Mouse (Mus musculus) midbrain, embryonic 13.5 days (tissue): ENCODE results near the gene Pigc. TPM values are rescaled to one million over a fixed set of nuclear protein-coding genes. Genes with fewer than 3 reads are reported as not detected.
A peak's percentile ranks its signal among the peaks of the same experiment; 100 is the strongest.

Experiments used
- ATAC-seq: fragments of 200-750 bp; cut with Nextera tagmentation; 2 replicates; pipeline ENCODE4 v1.8.0; 2017; ENCODE audit warnings: mild to moderate bottlenecking, moderate TSS enrichment, moderate library complexity
- H3K27ac ChIP-seq: fragments of 300-500 bp; sonication (generic); 2 replicates; pipeline ENCODE4 v1.5.1; 2015; ENCODE audit warnings: inconsistent platforms, mild to moderate bottlenecking, moderate library complexity
- H3K27me3 ChIP-seq: fragments of 300-500 bp; sonication (generic); 2 replicates; pipeline ENCODE4 v1.6.1; 2015; ENCODE audit warnings: mild to moderate bottlenecking, inconsistent platforms
- H3K36me3 ChIP-seq: fragments of 300-500 bp; sonication (generic); 2 replicates; pipeline ENCODE4 v1.6.1; 2015; ENCODE audit warnings: mild to moderate bottlenecking, inconsistent platforms
- H3K4me1 ChIP-seq: fragments of 300-500 bp; sonication (generic); replicated peaks from 2 replicates; pipeline ENCODE4 v1.6.1; 2015; ENCODE audit warnings: inconsistent platforms
- H3K4me2 ChIP-seq: fragments of 300-500 bp; sonication (generic); replicated peaks from 2 replicates; pipeline ENCODE4 v1.6.1; 2015; ENCODE audit warnings: moderate library complexity, mild to moderate bottlenecking, inconsistent platforms
- H3K4me3 ChIP-seq: fragments of 300-500 bp; sonication (generic); replicated peaks from 2 replicates; pipeline ENCODE4 v1.5.1; 2015; ENCODE audit warnings: mild to moderate bottlenecking, inconsistent platforms
- H3K9ac ChIP-seq: fragments of 300-500 bp; sonication (generic); replicated peaks from 2 replicates; pipeline ENCODE4 v1.6.1; 2015; ENCODE audit warnings: mild to moderate bottlenecking, inconsistent platforms
- H3K9me3 ChIP-seq: fragments of 300-500 bp; sonication (generic); 2 replicates; pipeline ENCODE4 v1.6.1; 2016; ENCODE audit warnings: mild to moderate bottlenecking, inconsistent platforms
- WGBS: fragments of 180-500 bp; shearing (Covaris S2); methylation state at CpG from one replicate; pipeline ENCODE4 v1.1.7; 2015; 5-methylcytosine and 5-hydroxymethylcytosine counted together
- polyA plus RNA-seq: library from polyadenylated mRNA; unstranded; fragments of >200 nt; fragmentation: Nextera tagmentation; extraction: Ambion mirVana; gene quantifications from 2 replicates; pipeline ENCODE4 v1.2.1, GENCODE M21; 2015

Gene Pigc
- polyA plus RNA-seq, 1 experiment from 2014 or later: 39.1 TPM

GRCm38 (mm10) chr1:162015247-162015862 is 46.4 kb downstream of the Pigc start:
- WGBS: 75% methylated on average over 8 of the region's 8 CpGs
- Histone ChIP-seq H3K4me3 (no peak overlapping the region), H3K9me3 (no peaks in the 10 kb centered on the region), H3K27me3 (no peaks in the 10 kb centered on the region), H3K4me2 (no peak overlapping the region), H3K9ac (no peak overlapping the region), H3K4me1 (peaks cover 4% of the 10 kb centered on the region; the same call in 1 of the 2 replicates), H3K36me3 (0 out of 2 replicates have a peak, but pooled peaks cover 8% of the 10 kb centered on the region), H3K27ac (no peak overlapping the region)
- ATAC-seq: no peak

GRCm38 (mm10) chr1:162016982-162017381 is 48.0 kb downstream of the Pigc start:
- 65% methylated on average over 7 of the region's 7 CpGs for WGBS
- H3K9me3 ChIP-seq: no peaks in the 10 kb centered on the region
- H3K9ac ChIP-seq: no peak overlapping the region
- no peak for ATAC-seq
- H3K36me3 ChIP-seq: no peaks in the 10 kb centered on the region
- no peaks in the 10 kb centered on the region for H3K27me3 ChIP-seq
- H3K27ac ChIP-seq: no peak overlapping the region
- peaks cover 16% of the 10 kb centered on the region for H3K4me1 ChIP-seq
- no peak overlapping the region for H3K4me2 ChIP-seq
- H3K4me3 ChIP-seq: no peak overlapping the region

GRCm38 (mm10) chr1:162017975-162018600 is 49.1 kb downstream of the Pigc start:
- Histone ChIP-seq H3K9ac (no peak overlapping the region), H3K27me3 (no peaks in the 10 kb centered on the region), H3K4me3 (no peak overlapping the region), H3K4me2 (no peak overlapping the region), H3K27ac (no peak overlapping the region), H3K9me3 (no peaks in the 10 kb centered on the region), H3K4me1 (peaks cover 16% of the 10 kb centered on the region), H3K36me3 (no peaks in the 10 kb centered on the region)
- no peak for ATAC-seq
- 89% methylated on average over 13 of the region's 13 CpGs for WGBS

GRCm38 (mm10) chr1:162018601-162018977 is 49.6 kb downstream of the Pigc start:
- WGBS: 94% methylated on average over 6 of the region's 6 CpGs
- Histone ChIP-seq H3K9me3 (no peaks in the 10 kb centered on the region), H3K4me3 (no peak overlapping the region), H3K4me1 (peaks cover 17% of the 10 kb centered on the region), H3K27ac (no peak overlapping the region), H3K9ac (no peak overlapping the region), H3K4me2 (no peak overlapping the region), H3K27me3 (no peaks in the 10 kb centered on the region), H3K36me3 (no peaks in the 10 kb centered on the region)
- ATAC-seq: no peak

GRCm38 (mm10) chr1:162020303-162020731 is 51.3 kb downstream of the Pigc start:
- 69% methylated on average over 7 of the region's 7 CpGs for WGBS
- Histone ChIP-seq H3K4me3 (no peak overlapping the region), H3K27ac (peak overlapping the region; percentile 25), H3K4me1 (peaks cover 20% of the 10 kb centered on the region), H3K4me2 (no peak overlapping the region), H3K9ac (no peak overlapping the region), H3K9me3 (no peaks in the 10 kb centered on the region), H3K36me3 (no peaks in the 10 kb centered on the region), H3K27me3 (no peaks in the 10 kb centered on the region)
- ATAC-seq: no peak

- Histone ChIP-seq H3K27me3 (no peaks in the 10 kb centered on the region), H3K9me3 (no peaks in the 10 kb centered on the region), H3K9ac (no peak overlapping the region), H3K4me3 (no peak overlapping the region), H3K4me2 (no peak overlapping the region), H3K4me1 (peaks cover 20% of the 10 kb centered on the region), H3K36me3 (no peaks in the 10 kb centered on the region), H3K27ac (peak overlapping the region; percentile 25; the same call in 1 of the 2 replicates)
- WGBS: 61% methylated on average over 4 of the region's 4 CpGs
- ATAC-seq: no peak
Measured at GRCm38 (mm10) chr1:162020766-162021165, 51.8 kb downstream of the Pigc start.

Other genes starting within 250 kb of the Pigc start
- 0.08 and 0.23 TPM in 2 replicates for gene Fasl, start 180.7 kb upstream of the Pigc start, polyA plus RNA-seq
- gene Suco, start 92.5 kb upstream of the Pigc start, polyA plus RNA-seq: 23.5 and 27.2 TPM in 2 replicates
- gene 4930558K02Rik, start 10.4 kb downstream of the Pigc start, polyA plus RNA-seq: 0.21 TPM in 1 of 2 replicates, not detected in the other